Mouse (Mus musculus) spleen, postnatal 14 days (tissue): Measurements from ENCODE around the gene Mrpl49.
A peak's percentile ranks its signal among the peaks of the same experiment; 100 is the strongest.

Experiments used
- DNase-seq, 2 experiments: peaks; one replicate each; pipeline ENCODE4 v3.0.0; 2021 to 2022; ENCODE audit warnings: low spot score in 2 of 2

The Mrpl49 gene

DNA sequence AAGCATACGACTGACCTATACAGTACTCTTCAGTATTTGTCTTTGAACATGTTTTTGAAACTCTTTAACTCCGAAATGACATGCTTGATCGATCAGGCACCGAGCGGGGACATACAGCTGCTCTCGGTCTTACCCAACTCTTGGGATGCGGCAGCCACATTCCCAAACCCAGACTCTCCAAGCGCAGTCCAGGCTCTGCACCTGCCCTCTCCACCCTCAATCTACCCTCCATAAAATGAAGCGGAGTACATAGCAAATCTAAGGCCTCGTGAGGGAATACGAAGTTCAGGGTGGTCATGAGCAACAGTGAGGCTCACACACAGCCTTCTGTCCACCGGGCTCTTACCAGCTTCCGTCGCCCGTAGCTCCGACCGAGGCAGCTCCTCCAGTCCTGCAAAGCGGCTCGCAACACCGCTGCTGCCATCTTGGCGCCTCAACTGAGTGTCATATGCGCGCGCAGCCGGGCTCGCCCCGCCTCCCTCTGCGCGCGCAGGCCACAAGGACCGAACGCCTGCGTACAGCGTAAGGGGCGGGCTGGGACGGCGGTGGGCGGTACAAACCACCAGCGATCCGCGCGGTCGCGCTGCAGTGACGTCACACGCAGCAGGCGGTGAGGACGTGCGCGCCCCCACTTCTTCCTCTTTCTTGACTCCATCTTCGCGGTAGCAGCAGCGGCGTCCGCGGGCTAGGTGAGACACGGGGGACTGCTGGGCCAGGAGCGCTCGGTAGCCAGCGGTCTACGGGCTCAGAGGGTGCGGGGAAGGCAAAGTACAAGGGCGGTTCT lies at the start of gene Mrpl49, which contains the start of gene Fau:
TSS of gene Mrpl49 (minus strand) at position 473 of the 784 bp plus-strand sequence.
TSS of gene Fau (plus strand) at position 532 of the 784 bp plus-strand sequence.
- DNase-seq: peak; percentile 98 to 99

DNA sequence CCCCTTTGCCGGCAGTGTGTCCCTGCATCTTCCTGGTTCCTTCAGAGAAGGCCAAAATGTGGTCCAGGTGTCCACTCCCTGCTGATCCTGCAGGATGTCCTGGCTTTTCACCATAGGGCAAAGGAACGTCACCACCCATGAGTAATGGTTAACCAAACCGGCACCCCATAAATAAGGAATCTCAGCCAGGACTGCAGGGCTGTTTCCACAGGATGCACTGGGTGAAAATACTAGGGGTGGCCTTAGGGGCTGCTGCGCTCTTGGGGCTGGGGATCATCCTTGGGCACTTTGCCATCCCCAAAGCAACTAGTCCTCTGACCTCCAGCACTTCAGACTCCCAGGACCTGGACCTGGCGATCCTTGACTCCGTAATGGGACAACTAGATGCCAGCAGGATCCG lies 48.0 kb upstream of the Mrpl49 start, which contains the start of gene Naaladl1:
TSS of gene Naaladl1 (plus strand) at position 197 of the 400 bp plus-strand sequence.
- no peak for DNase-seq

DNA sequence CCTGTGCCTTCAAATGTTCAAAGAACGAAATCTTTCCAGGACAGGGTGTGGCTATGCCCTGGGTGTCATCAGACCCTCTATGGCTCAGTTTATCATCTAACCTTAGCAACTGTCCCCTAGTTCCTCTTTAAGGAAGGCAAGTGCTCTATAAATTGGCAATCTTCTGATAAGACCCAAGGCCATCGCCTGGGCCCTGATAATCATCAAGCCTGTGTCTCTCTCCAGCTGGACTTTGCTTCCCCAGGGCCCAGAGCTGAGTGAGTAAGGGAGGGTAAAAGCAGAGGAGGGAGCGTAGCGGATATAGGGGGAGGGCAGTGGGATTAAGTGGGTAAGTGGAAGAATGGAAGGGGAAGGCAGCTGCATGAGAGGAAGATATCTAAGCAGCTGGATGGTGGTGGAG lies 46.9 kb upstream of the Mrpl49 start:
- no peak for DNase-seq

DNA sequence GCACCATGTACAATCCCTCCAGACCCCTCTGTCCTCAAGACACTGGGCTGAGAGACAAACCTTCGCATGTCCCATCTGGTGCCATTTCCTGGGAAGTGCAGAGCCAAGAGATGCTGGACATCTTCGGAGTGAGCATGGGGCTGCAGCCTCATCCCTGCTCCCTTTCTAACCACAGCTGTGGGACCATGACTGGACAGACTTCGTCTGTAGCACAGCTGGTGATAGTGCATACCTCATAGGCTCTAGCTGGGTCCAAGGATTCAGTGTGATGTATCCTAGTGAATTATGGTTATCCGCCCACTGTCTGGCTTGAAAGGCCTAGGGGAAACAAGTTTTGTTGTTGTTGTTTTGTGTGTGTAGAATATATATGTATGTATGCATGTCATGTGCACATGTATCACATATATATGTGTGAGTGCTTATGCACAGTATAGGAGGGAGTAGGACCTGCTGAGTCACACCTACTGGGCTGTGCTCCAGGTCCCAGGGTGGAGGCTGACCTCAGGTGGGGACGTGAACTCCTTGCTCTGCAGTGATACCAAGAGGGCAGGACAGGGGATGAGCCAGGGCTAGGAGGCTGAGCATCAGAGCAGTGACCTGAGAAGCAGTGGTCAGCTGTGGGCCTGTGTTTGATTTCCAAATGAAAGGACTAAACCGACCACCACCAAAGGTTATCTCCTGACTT lies 44.7 kb upstream of the Mrpl49 start:
- peak; percentile 72 to 74 for DNase-seq

DNA sequence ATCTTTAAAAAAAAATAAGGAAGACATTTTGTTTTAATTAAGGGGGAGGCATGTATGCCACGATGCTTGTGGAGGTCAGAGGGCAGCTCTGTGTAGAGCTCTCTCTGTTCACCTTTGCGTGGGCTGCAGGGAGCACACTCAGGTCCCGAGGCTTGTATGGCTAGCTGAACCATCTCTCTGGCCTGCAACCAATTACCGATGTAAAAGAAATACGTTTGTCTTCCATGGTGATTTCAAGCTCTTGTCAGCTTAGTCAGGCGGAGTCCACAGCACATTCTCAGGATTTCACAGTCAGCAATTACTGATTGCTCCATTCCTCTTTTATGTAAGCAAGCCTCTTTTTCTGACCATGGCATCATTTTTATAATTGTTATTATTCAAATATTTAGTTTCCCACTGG lies 43.6 kb upstream of the Mrpl49 start:
- no peak for DNase-seq

DNA sequence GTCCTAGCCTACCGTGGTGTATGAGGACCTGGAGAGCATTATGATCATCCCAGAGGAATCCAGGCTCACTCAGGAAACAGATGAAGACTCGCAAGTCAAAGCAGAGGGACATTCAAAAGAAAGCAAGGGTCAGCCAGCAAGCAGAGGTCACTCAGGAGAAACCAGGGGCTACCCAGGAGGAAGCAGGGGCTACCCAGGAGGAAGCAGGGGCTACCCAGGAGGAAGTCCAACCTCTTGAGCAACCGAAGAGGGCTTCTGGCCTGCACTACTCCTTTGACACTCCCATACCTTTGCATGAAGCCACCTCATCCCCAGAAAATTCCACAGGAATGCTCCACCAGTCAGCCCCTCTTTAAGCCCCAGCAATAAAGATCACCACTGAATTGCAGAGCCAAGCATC lies 40.3 kb upstream of the Mrpl49 start:
- DNase-seq: no peak

DNA sequence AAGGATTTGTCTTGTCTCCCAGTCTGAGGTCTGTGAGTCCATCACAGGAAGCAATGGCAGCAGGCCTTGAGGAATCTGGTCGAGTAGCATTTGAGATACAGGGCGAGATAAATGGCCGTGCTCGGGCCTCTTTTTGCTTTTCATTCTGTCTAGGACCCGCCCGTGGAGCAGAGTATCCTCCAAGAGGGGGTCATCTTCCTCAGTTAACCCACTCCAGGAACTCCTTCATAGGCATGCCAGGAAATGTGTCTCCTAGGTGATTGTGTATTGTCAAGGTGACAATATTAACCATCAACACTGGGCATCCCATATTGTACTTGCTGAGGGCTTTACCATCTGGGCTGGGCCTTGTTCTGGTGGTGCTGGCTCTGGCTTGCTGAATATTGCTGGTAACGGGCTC lies 36.5 kb upstream of the Mrpl49 start, which contains the start of gene AC131692.1:
TSS of gene AC131692.1 (plus strand) at position 301 of the 400 bp plus-strand sequence.
- no peak for DNase-seq

DNA sequence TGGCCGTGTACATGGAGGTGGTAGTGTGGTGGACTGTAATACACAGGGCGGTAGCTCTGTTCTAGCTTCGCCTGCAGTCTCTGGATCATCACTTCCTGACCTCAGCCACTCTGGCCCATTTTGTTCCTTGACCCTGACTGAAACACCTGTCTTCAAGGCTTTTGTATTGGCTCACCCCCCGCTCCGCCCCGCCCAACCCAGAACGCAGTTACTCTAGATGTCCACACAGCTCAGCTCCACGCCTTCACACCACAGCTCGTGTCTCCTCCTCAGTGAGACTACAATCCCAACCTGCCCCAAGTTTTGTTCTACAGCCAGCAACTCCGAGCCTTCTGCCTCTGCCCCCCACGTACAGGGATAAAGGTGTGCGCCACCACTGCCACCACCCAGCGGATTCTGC lies 31.3 kb upstream of the Mrpl49 start:
- DNase-seq: no peak

DNA sequence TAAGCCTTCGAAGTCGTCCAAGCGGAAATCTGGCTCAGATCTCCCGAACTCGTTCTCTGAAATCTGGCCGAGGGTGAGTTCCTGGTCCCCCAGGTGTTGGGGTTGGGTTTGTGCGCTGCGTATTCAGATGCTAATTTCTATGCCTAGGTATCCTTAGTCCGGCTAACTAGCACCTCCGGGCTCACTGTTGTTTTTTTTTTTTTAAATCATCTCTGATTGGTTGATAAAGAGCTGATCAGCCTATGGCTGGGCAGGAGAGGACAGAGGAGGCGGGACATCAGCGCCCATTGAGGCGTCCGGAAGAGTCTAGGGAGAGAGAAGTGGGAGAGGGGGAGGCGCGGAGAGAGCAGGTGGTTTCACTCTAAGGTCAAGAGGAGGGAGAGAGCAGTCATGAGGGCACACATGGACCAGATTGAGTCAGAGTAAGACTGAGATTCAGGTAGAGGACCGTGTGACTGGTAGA lies 27.9 kb upstream of the Mrpl49 start:
- DNase-seq: peak; percentile 47 to 49

DNA sequence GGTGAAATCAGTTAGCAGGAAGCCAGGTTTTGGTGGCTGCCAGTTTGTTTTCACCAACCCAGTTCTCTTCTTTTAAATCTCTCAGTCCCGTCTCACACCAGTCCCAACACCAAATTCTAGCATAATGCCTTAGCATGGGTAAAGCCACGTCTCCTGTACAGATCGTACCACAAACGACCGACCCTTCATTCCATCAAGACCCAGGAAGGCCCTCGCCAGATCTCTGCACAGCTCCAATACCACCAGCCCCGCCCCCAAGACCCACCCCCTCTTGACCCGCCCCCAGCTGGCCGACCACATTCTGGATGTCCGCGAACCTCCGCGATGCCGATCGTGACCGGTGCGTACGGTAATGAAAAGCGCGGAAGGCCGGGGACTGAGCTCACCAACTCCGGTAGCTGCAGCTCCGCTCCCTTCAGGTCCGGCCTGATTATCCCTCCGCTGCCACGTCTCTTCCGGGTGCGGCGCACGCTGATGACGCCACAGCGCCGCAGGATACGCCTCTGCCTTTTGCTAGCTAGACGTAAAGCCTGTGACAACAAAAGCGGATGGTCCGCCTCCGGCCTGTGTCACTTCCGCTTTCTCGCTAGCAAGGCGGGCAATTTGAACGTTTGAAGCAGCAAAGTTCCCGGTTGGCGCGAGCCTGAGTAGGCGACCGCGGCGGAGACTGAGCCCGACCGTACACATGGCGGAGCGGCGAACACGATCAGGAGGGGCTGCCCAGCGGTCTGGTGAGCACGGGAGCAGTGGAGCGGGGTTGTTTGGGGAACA lies 27.1 kb upstream of the Mrpl49 start, which contains the start of the genes Zfpl1 and Cdca5:
TSS of gene Zfpl1 (minus strand) at position 479 of the 771 bp plus-strand sequence.
TSS of gene Cdca5 (plus strand) at position 506 of the 771 bp plus-strand sequence.
- DNase-seq: peak; percentile 91 to 95

DNA sequence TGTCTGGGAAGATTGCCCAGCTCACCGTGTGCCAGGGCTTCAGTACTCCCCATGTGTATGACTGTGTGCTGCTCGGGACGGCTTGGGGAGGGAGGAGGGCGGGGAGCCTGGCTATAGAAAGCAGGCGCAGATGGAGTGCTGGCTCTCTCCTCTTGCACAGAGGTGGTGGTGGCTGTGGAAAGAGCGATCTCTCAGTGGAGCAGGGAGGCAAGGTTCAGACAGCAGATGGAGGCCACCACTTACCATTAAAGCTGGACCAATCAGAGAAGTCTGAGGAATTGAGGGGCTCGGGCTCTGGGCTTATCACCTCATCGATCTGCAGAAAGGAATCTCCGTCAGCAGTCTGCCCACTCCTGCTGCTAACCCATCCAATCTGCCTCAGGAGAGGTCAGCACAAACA lies 24.6 kb upstream of the Mrpl49 start, which contains the start of gene Gm28374:
TSS of gene Gm28374 (minus strand) at position 101 of the 400 bp plus-strand sequence.
- DNase-seq: no peak

DNA sequence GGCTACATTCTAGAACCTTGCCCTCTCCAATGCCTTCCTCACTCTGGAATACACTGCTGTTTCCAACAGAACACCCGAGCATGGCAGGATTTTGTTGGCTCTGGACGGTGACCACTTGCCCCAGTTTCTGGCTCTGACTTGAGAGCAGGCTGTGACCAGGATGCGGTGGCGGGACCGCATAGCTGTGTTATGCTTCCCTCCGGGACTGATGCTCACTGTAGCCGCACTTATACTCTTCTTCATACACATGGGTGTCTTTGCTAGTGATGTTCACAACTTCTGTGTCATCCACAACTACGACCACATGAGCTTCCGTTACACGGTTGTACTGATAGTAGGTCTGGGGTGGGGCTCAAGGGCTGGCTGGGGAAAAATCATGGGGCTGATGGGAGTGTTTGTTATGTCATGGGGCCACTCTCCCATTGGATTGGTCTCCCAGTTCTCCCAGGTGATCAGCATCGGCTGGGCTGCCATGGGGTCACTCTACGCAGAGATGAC lies 22.4 kb upstream of the Mrpl49 start, which contains the start of gene Tmem262:
TSS of gene Tmem262 (plus strand) at position 51 of the 498 bp plus-strand sequence.
- DNase-seq: no peak

DNA sequence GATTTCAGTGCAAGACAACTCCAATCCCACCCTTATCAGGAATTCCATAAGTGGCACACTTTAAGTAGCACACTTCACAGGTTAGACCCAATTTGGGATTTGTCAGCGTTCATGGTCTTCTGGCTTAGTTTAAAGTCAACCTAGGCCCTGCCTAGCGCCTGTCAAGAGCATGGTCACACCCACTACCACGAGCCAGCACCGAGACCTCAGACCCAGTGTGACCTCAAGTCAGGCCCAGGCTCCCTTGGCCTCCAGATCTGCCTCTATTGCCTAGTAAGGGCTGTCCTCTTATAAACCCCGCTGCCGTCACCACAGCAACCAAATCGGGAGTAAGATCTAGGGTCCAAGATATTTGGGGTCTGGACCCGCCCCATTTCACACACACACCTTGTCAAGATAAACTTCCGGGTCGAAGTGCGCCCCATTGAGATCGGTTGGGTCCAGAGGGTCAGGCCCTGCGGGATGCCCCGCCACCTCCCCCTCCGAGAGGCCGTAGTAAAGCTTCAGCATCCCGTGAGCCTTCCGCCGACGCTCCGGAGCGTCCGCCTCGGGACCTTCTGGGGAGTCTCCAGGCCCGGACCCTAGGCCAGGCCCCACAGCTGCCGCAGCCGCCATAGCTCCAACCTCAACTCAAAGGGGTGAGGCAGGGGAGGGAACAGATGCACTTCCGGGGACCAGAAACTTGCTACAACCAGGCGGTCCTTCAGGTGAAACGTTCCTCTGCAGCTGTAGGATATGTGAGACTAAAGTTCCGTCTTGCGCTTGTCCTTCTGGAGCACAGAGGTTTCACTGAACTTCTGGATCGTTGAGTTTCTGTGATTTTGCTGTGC lies 19.2 kb upstream of the Mrpl49 start, which contains the start of gene Vps51:
TSS of gene Vps51 (minus strand) at position 668 of the 830 bp plus-strand sequence.
- peak; percentile 64 to 82 for DNase-seq

DNA sequence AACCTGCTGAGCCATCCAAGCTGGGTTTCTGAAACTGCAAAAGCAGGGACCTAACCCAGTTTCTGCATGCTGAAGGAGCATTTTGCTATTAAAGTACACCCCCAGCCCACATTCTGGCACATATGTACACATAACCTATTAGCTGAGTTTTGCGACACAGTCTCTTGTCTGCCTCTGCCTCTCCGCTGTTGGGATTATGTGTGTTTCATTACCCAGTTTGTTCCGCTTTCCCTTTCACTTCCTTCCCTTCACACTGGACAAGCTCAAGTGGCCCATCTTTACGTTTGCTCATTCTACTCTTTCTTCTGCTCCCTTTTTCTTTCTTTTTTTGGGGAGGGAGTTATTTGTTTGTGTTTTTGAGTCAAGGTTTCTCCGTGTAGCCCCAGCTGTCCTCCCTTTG lies 16.3 kb upstream of the Mrpl49 start:
- no peak for DNase-seq

DNA sequence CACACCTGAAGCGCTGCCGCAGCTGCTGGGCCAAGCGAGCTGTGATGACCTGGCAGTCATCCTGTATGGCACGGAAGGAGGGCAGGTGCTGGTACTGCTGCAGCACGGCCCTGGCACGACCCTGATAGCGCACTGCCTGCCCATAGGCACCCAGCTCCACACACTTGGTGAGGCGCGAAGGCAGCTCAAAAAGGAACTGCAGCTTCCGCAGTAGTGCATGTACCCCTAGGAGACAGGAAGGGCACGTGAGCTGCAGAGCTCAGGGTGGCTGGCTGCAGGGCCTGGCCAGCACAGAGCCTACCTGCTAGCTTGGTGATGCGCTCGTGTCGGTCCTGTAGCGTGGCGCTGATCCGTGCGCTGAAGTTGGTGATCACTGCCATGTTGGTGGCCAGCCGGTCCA lies 13.7 kb upstream of the Mrpl49 start:
- DNase-seq: no peak

DNA sequence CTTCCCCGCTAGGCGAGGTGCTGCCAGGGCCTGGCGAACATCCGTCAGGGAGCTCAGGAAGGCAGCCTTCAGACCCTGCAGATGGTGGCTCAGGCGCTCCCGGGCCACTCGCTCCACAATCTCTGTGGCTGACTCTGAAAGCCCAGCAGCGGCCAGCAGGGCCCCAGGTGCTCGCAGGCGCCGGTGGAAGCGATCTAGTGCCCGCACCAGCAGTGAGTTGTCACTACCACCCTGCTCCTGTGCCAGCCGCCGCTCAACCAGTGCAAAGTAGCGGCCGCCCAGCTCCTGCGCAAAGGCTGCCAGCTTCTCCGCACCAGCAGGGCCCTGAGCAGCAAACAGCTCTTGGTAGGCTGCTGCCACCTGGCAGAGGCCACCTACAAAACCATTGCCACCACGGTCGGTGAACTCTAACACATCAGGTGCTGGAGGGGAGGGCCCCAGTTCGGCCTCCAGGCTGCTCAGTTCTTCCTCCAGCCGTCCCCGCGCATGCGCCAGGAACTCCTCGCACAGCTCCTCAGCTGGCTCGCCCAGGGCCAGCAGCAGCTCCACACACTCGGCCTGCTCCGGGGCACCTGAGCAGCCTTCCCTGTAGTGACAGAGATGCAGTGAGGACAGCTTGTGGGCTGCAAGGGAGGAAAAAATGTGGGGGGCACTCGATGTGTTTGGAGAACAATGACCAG lies 13.1 kb upstream of the Mrpl49 start:
- DNase-seq: no peak

DNA sequence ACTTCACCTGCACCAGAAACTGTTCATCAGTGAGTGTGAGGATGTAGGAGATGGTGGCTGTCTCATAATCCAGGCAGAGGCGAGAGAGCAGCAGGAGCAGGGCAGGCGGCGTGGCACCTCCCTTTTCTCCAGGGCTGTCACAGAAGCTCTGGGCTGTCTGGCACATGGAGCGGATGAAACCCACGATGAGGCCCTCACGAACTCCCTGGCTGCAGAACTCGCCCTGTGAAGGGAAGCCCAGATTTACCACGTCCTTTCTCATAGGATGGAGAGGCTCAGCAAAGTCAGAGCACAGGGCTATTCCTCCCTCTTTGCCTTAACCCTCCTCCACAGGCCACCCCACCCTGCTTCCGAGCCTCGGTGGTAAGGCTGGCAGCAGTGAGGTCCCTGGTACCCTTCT lies 12.3 kb upstream of the Mrpl49 start:
- no peak for DNase-seq

DNA sequence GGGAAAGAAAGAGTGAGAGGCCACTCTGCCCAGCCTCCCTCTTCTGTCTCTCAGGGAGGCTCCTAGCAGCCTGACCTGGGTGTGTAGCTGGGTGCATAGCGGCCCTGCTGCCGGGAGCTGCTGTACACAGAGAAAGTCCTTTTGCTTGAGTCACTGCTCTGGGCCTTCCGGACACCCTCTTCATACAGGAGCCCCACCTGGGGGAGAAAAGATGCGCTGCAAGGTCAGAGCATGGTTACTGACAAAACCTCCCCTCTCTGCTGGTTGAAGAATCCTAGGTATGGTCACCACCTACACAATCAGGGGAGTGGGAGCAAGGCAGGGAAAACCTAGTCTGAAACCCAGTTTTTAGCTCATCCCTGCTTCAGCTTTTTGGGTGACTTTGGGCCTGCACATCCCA lies 11.4 kb upstream of the Mrpl49 start:
- peak in 1 of 2 experiments; percentile 44 for DNase-seq

DNA sequence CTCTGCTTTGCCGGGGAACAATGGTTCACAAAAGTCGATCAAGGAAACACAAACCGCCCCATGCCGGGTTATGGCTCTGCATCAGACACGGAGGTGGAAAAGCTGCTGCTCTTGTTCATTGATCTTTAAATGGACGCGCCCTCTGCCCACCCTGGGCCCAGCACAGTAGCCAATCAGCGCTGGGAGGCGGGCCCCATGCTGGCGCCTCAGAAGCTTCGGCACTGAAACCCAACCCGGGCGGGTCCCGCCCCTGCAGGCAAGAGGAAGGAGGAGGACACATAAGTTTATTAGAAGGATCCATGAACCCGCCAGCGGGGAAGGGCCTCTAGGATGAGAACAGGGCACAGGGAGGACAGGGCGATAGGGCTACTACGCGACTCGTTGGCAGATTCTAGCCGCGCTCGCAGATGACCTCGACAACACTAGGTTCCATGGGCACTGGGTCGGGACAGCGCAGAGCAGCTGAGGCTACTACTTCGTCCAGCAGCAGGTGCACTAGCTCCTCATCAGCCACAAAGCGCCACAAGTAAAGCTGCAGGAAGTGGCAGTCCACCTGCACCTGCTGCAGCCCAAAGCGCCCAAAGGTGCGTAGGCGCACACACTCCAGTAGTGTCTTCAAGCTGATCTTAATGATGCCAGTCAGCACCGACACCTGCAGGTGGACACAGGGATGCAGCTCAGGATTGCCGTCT lies 10.3 kb upstream of the Mrpl49 start, which contains the start of gene Tm7sf2:
TSS of gene Tm7sf2 (minus strand) at position 650 of the 692 bp plus-strand sequence.
- peak; percentile 80 to 84 for DNase-seq
